Mouse (Mus musculus): ENCODE measurements around the gene Sprr2a1. TPM values are rescaled to one million over a fixed set of nuclear protein-coding genes. Genes with fewer than 3 reads are reported as not detected.
"Not testable (repeated sequence)": the region's sequence is repeated elsewhere in the genome, so short reads cannot be mapped to it uniquely, and the experiment has no call there.

Sprr2a1 gene
- not detected for polyA plus RNA-seq (2017; shearing (Covaris generic))

DNA sequence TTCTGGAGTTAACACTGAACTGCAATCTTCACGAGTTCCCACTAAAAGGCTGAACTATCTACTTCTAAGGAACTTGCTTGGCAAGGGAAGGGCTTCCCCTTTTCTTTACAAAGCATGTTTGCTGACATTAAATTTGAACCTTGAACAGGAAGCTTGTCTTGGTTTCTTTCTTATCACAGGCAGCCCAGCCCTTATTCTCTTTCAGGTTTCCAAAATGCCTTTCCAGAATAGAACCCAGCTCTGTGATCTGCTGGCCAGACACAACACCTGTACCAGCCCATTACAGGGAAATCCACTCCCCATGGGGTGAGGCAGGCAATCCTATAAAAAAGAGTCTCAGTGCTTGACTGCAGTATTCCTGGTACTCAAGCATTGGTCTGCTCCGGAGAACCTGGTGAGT, at the start of gene Sprr2a1, which contains the start of gene Sprr2a2:
Sprr2a1 (plus strand) TSS at position 231 of the 400 bp plus-strand sequence.
Sprr2a2 (plus strand) TSS at position 352 of the 400 bp plus-strand sequence.
- ATAC-seq: not testable (repeated sequence)

DNA sequence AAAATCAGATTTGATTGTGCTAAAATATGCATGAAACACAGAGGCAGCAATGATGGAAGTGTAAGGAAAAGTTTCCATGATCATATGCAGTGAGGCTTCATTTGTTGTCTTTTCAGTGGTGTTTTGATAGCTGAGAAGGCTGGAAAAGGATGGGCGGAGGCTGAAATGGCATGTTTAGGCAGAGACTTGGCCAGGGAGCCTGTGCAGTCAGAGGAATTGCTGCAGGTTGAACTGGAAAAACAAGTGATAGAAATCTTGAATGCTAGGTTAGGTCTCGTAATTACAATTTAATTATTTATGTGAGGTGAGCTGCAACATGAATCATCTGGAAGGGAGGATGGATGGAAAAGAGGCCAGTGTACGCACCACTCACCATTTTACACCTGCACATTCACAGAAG, 45.8 kb upstream of the Sprr2a1 start:
- ATAC-seq: no peak

DNA sequence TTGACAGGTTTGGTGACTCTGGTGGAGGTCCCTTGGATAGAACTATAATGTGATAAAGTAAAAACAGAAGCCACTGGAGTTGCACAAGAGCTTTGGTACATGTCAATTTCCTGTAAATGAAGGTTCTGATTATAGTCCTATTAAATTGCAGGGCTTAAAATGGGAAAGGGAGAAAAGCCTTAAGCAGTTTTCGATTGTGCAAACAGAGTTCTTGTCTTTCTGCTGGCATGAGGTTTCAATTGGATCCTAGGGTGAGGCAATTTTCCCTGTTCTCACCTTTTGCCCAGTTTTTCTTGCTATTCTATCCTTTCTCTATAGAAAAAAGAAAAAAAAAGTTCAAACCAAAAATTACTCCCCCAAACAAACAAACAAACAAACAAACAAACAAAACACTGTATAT, 38.7 kb upstream of the Sprr2a1 start:
- no peak for ATAC-seq

DNA sequence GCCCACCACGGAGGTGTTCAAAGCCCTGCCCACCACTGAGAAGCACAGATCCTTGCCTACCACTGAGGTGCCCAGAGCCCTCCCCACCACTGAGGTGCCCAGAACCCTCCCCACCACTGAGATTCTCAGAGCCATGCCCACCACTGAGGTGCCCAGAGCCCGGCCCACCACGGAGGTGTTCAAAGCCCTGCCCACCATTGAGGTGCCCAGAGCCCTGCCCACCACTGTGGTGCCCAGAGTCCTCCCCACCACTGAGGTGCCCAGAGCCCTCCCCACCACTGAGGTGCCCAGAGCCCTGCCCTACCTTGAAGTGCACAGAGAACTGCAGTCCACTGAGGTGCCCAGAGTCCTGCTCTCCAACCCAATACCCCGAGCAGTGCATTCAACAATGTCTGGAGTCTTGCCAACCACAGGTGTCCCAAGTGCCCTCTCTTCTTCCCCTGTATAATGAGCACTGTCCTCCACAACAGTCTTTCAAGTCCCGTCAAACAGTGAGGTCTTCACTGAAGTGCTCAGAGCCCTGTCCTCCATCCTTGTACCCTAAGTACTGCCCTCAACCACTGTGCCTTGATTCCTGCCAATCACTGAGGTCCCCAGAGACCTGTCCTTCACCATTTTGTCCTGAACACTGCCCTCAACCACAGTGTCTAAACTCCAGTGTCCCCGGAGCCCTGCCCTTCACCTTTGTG, 19.9 kb upstream of the Sprr2a1 start:
- no peak for ATAC-seq

DNA sequence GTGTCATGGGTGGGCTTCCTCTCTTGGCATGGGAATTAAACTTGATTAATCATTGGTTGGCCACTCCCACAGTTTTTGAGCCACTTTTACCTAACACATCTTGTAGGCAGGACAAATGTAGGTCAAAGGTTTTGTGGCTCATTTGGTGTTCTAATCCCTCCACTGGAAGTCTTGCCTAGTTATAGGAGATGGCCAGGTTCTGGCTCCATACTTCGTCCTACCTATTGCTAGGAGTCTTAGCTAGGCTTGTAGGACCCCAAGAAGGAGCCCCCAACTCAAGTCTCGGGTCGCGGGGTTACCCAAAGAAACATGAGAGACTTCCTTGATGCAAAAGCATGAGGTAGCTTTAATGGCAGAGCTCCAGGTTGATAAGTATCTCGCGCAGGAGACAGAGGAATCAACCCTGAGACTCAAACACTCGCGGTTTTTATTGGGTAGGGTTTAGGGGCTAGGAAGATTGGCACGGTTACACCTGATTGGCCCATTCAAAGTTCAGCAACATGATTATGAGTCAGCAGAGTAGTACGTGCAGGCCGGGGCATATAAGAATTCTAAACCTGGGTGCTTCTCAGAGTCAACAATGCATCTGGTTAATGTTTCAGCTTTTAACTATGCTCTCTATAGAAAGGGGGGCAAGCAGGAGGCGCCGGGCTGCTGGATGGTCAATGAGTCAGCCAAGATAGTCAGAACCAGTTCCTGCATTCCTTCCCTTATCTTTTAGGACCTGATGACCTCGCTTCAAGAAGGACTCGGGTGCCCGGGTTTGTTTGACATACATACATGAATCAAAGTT, 4.3 kb upstream of the Sprr2a1 start:
- not testable (repeated sequence) for ATAC-seq

DNA sequence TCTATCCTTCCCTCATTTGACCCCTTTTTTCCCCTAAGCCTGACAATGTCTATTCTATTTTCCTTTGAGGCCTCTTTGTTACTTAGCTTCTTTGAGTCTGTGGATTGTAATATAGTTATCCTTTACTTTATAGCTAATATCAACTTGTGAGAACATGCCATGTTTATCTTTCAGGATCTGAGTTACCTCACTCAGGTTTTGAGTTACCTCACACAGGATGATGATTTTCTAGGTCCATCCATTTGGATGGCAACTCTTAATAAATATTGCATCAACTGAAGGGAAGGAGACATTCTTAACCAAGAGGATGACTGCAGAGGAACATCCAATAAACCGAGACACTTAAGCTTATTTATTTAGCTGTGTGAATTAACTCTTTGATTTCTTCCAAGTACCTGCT, 3.5 kb upstream of the Sprr2a1 start:
- not testable (repeated sequence) for ATAC-seq

DNA sequence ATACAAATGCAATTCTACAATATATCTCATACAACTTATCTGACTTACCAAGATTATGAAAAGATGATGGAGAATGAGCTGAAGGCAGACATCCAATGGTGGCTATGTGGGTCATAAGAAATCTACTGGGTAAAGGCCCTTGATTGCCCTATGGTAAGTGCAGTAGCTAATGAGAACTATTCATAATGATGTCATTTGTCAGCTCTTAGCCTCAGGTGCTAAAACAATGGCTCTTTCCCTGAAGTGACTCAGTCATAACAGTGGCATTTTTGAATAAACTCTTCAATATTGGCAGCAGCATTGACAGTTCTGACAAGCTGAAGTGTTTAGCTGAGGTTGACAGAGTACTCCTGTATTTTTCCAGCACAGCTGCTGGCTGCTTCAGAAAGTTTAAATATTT, 1.9 kb upstream of the Sprr2a1 start:
- ATAC-seq: not testable (repeated sequence)

DNA sequence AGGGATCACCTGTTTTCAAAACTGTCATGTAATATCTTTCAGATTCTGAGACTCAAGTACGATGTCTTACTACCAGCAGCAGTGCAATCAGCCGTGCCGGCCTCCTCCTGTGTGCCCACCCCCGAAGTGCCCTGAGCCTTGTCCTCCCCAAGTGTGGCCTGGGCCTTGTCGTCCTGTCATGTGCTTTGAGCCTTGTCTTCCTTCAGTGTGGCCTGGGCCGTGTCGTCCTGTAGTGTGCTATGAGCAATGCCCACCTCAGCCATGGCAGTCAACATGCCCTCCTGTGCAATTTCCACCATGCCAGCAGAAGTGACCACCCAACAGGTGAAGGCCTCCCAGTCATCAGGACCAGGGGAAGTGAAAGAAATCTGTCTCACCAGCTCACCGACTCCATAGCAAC, 3.4 kb downstream of the Sprr2a1 start:
- ATAC-seq: not testable (repeated sequence)

DNA sequence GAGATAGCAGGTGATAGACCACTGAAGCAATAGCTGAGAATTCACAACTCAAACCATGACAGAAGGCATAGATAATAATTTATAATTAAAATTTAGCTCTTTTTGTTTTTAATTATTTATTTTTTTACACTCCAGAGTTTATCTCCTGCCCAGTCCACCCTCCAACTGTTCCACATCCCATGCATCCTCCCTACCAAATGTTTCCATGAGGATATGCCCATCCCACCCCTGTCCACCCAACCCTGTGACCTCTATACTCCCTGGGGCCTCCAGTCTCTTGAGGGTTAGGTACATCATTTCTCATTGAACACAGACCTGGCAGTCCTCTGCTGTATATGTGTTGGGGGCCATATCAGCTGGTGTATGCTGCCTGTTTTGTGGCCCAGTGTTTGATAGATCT, 8.1 kb downstream of the Sprr2a1 start:
- ATAC-seq: not testable (repeated sequence)

DNA sequence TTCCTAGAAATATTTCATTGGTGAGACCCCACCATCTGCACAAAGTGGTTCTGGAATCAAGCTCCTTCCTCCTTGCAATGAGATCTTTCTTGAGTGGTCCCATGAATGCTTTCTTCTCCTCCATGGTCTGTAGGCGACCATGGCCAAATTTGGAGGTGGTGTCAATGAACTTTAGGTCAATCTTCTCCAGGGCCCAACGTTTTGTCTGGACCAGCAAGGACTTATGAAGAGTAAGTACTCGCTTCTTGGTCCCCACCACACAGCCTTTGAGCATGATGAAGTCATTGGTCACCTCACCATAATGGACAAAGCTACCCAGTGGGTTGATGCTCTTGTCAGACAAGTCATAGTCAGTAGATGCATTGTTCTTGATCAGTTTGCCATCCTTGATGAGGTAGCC, 11.8 kb downstream of the Sprr2a1 start:
- not testable (repeated sequence) for ATAC-seq

DNA sequence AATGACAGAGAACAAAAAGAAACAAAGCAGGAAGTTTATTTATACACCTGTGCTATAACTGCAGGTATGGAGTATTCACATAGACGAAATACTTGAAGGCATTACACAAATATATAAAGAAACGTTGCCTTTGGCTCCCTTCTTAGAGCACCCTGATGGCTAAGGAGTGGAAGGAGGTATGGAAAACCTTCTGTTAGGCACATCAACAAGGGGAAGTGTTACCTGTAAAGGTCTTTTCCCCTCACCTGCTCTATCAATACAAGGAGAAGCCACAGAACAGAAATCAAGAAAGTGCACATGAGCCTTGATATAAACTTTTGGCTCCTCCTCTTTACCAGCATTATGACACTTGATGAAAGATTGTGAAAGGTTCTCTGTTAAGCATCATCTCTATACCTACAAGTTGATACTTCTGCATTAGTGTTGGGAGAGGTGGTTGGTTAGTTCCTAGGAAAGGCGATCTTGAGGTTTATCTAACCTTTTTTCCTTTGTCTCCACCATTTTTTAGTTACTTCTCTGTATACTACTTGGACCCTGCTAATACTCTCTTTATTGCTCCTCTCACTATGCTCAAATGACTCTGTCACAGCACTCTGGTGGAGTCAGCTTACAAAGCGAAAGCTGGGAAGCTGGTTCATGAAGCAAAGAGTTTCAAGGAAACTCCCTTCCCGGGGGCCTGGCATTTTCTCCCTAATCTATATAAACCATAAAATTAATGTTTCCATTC, 21.0 kb downstream of the Sprr2a1 start:
- not testable (repeated sequence) for ATAC-seq

DNA sequence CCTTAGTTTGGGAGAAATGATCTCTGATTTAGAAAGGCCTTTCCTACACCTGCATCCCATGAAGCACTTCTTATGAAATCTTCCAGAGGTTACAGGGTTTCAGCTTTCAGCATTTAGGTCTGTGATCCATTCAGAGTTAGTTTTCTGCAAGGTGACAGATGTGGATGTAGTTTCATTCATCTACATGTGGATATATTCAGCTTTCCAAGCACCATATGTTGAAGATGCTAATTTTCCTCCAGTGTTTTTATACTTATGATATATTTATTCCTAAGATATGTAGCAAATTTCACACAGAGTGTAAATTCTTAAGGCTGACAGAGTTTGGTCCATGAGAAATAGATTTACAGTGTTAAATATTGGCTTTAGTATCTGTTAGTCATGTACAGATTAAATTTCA, 23.1 kb downstream of the Sprr2a1 start:
- ATAC-seq: not testable (repeated sequence)

DNA sequence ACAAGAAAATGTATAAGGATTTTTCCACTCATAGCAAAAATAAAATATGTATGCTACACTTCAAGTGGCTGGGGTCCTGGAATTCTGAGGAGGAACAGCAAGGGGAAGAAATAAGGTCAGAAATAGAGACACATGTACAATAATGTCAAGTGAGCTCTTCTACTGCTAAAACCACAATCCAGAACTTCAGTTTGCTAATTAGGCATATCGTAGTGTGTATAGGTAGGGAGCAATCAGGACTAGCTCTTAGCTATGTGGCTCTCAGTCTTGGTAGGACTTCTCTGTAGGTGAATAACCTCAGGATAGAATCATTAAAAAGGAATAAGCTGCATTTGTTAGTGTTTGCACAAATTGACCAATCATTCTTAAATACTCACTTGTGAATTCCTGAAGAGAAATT, 23.6 kb downstream of the Sprr2a1 start:
- ATAC-seq: not testable (repeated sequence)

DNA sequence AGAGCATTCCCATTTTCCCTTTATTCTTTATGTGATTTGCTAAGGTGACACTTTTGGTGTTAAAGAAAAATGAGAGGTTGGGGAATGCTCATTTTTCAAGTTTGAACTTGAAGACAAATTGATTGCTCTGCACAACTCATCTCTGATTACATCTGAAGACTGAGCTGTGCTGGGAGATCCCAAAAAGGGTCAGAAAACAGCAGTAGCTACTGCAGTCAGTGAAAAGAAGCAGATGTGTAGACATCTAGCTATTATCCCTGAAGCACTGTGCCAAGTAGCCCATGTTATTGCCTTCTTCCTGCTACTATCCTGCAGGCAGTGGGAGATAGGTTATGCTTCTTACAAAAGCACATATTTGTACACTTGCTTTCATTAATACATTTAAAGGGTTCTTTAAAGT, 29.2 kb downstream of the Sprr2a1 start:
- not testable (repeated sequence) for ATAC-seq

DNA sequence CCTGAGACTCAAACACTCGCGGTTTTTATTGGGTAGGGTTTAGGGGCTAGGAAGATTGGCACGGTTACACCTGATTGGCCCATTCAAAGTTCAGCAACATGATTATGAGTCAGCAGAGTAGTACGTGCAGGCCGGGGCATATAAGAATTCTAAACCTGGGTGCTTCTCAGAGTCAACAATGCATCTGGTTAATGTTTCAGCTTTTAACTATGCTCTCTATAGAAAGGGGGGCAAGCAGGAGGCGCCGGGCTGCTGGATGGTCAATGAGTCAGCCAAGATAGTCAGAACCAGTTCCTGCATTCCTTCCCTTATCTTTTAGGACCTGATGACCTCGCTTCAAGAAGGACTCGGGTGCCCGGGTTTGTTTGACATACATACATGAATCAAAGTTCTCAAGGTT, 30.6 kb downstream of the Sprr2a1 start:
- ATAC-seq: not testable (repeated sequence)

DNA sequence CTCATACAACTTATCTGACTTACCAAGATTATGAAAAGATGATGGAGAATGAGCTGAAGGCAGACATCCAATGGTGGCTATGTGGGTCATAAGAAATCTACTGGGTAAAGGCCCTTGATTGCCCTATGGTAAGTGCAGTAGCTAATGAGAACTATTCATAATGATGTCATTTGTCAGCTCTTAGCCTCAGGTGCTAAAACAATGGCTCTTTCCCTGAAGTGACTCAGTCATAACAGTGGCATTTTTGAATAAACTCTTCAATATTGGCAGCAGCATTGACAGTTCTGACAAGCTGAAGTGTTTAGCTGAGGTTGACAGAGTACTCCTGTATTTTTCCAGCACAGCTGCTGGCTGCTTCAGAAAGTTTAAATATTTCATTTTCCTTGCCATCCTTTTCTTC, 32.9 kb downstream of the Sprr2a1 start:
- ATAC-seq: not testable (repeated sequence)

DNA sequence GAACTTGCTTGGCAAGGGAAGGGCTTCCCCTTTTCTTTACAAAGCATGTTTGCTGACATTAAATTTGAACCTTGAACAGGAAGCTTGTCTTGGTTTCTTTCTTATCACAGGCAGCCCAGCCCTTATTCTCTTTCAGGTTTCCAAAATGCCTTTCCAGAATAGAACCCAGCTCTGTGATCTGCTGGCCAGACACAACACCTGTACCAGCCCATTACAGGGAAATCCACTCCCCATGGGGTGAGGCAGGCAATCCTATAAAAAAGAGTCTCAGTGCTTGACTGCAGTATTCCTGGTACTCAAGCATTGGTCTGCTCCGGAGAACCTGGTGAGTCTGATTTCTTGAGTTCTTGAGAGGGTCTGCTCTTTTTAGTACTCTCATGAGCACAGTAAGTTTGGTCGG, 34.9 kb downstream of the Sprr2a1 start:
- not testable (repeated sequence) for ATAC-seq

DNA sequence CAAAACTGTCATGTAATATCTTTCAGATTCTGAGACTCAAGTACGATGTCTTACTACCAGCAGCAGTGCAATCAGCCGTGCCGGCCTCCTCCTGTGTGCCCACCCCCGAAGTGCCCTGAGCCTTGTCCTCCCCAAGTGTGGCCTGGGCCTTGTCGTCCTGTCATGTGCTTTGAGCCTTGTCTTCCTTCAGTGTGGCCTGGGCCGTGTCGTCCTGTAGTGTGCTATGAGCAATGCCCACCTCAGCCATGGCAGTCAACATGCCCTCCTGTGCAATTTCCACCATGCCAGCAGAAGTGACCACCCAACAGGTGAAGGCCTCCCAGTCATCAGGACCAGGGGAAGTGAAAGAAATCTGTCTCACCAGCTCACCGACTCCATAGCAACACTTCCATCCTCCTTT, 38.3 kb downstream of the Sprr2a1 start:
- not testable (repeated sequence) for ATAC-seq

DNA sequence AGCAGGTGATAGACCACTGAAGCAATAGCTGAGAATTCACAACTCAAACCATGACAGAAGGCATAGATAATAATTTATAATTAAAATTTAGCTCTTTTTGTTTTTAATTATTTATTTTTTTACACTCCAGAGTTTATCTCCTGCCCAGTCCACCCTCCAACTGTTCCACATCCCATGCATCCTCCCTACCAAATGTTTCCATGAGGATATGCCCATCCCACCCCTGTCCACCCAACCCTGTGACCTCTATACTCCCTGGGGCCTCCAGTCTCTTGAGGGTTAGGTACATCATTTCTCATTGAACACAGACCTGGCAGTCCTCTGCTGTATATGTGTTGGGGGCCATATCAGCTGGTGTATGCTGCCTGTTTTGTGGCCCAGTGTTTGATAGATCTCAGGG, 42.9 kb downstream of the Sprr2a1 start:
- not testable (repeated sequence) for ATAC-seq

DNA sequence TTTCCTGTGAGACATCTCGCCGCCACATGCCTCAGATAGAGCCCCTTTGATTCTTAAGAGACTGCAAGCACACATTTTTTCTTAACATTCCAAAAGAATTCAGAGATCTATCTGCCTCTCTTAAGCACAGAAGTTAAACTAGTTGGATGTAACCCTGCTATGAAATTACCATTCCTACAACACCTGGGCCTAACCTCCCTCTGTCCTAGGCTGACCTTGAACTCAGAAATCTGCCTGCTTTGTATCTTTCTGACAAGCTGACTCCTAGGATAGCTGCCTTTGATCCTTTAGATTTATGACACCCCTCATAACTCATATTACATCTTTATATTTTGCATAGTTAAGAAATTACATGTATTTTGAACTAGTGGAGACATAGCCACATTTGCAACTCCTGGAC, 47.9 kb downstream of the Sprr2a1 start:
- ATAC-seq: not testable (repeated sequence)

Data from CD4-positive, CD25-positive, alpha-beta regulatory T cell, adult 4 months (primary cell).